In genomic region chr11:96943746-96944304, GRCm38 (mm10) we compare ENCODE assay signal across 8 mouse cellular contexts. TPM values are rescaled to one million over a fixed set of nuclear protein-coding genes. Genes with fewer than 3 reads are reported as not detected.
DNase-seq lines count a peak whose midpoint lies in the region; ATAC-seq lines count a peak whose summit lies in the region.

TSS of gene Pnpo (minus strand) at chr11:96943986.

- intact Hi-C loops in gastrocnemius, postnatal 14 days (cut with DNase I; ENCODE audit: low total_unique reads): no loop called here
- intact Hi-C loops in left cerebral cortex, postnatal 10 days (cut with DNase I): no loop called here

- DNase-seq in adrenal gland, adult (ENCODE audit: inconsistent age in 2 of 2, low spot score in 1 of 2): peak; percentile 94 to 97
- peak; percentile 95 for DNase-seq in embryo, embryonic 10.5 days (ENCODE audit: low spot score)
- peak; percentile 87 for DNase-seq in gastrocnemius, postnatal 14 days
- DNase-seq in left cerebral cortex, postnatal 10 days (ENCODE audit: extremely low spot score in 1 of 2, low spot score in 2 of 2): peak; percentile 93 to 95
- DNase-seq in right cerebral cortex, postnatal 25 days: peak; percentile 91
- DNase-seq in urinary bladder, postnatal 4 days (ENCODE audit: low spot score in 2 of 2): peak; percentile 85 to 86

- ATAC-seq in inflammation-experienced regulatory T-cells, adult 6 months: peak; percentile 98
- ATAC-seq in megakaryocyte-erythroid progenitor cell, adult 5-6 weeks (replicated peaks; ENCODE audit: low FRiP score, low TSS enrichment, poor library complexity, severe bottlenecking): peak; percentile 83

RNA-seq across cellular contexts. Expression of gene Pnpo, which starts in this region (rescaled TPM):
- 1 to 10 TPM; 8.5 to 9.5 TPM for total RNA-seq in gastrocnemius, postnatal 14 days (2021)
- polyA plus RNA-seq in inflammation-experienced regulatory T-cells, adult 6 months (2017; shearing (Covaris generic)): 10 to 100 TPM; 19.0 to 35.1 (median 30.7) TPM
- 10 to 100 TPM; 30.9 to 32.6 TPM for total RNA-seq in left cerebral cortex, postnatal 10 days (2021)
- 13.7 and 18.5 TPM in 2 replicates for total RNA-seq in megakaryocyte-erythroid progenitor cell, adult 5-6 weeks (2014; fragmentation: Nextera tagmentation)
- total RNA-seq in megakaryocyte-erythroid progenitor cell, adult 5-6 weeks (2017): 25.9 and 29.0 TPM in 2 replicates

Comparison
In these comparisons a context has a peak if more than half of its experiments do, and no peak if none do; other contexts are left out.
1. Peak in every context shown above with its lines: DNase-seq and ATAC-seq.